Mouse (Mus musculus): Measurements from ENCODE around the gene Gm28374.
A peak's percentile ranks its signal among the peaks of the same experiment; 100 is the strongest.
"Not testable (repeated sequence)": the region's sequence is repeated elsewhere in the genome, so short reads cannot be mapped to it uniquely, and the experiment has no call there.

Gene Gm28374

GRCm38 (mm10) chr19:6082156-6082555 lies at the start of gene Gm28374:
Gene Gm28374 (minus strand): TSS chr19:6082256.
- DNase-seq (ENCODE audit: low spot score), result no peak

GRCm38 (mm10) chr19:6130414-6131128 lies 48.5 kb upstream of the Gm28374 start:
- DNase-seq (ENCODE audit: low spot score), result not testable (repeated sequence)

DNA sequence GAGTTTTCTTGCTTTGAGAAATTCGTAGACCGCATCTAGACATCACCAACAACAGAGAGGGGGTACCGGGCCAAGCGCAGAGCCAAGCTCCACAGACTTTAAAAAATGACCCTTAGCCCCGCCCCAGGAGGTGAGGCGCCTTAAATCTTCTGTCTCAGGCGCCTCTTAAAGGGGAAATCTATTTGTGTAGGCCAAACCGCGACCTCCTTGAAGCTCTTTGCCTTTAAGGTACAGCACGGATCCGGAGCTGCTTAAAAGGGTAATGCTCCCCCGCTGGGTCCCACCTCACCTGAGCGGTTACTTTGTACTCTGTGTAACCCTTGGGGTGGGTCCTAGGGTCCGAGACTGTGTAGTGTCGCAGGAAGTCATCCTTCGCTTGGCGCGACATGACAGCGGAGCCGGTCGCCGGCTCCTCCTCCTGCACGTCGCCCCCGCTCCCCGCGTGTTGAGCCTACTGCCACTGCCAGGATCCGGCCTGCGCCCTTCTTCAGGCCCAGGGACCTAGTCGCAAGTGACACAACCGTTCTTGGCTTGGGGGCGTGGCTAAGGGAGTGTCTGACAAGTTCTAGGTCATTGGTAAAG lies 45.8 kb upstream of the Gm28374 start, which contains the start of gene Snx15:
TSS of gene Snx15 (minus strand) at position 545 of the 582 bp plus-strand sequence.
- DNase-seq (ENCODE audit: low spot score), result peak; percentile 95

GRCm38 (mm10) chr19:6126789-6127580 lies 44.9 kb upstream of the Gm28374 start:
- no peak for DNase-seq (ENCODE audit: low spot score)

DNA sequence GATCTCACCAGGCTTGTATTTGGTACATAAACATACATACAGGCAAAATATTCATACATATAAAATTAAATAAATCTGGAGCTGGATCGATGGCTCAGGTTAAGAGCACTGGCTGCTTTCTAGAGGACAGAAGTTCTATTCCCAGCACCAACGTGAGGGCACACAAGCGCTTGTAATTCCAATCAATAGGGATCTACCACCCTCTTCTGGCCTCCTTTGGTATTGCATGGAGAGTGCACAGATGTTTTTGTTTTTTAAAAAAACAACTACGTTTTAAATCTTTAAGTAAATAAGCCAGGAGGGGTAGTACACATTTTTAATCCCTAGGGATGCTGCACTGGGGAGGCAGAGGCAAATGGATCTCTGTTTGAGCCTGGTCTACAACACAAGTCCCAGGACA lies 44.2 kb upstream of the Gm28374 start:
- peak; percentile 75 for DNase-seq (ENCODE audit: low spot score)

DNA sequence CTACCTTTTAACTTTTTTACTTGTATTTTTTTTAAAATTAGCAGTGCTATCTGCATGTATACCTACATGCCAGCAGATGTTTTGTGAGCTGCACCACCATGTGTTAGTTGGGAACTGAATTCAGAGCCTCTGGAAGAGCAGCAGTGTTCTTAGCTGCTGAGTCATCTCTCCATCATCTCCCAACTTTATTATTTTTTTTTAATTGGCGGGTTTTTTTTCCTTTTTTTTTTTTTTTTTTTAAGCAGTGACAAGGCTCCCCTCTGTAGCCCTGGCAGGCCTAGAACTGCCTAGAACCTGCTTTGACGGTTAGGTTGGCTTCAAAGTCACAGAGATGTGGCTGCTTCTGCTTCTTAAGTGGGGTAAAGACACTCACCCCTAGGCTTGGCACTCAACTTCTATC lies 42.8 kb upstream of the Gm28374 start:
- no peak for DNase-seq (ENCODE audit: low spot score)

GRCm38 (mm10) chr19:6123330-6123729 lies 41.3 kb upstream of the Gm28374 start:
- no peak for DNase-seq (ENCODE audit: low spot score)

- DNase-seq (ENCODE audit: low spot score), result no peak
Observed at GRCm38 (mm10) chr19:6121761-6122160, 39.7 kb upstream of the Gm28374 start.

GRCm38 (mm10) chr19:6118677-6119185 lies 36.7 kb upstream of the Gm28374 start:
- peak; percentile 65 for DNase-seq (ENCODE audit: low spot score)

- peak; percentile 90 for DNase-seq (ENCODE audit: low spot score)
Observed at GRCm38 (mm10) chr19:6117986-6118676, 36.1 kb upstream of the Gm28374 start, which contains the start of gene Sac3d1. Gene Sac3d1 (minus strand): TSS chr19:6118650.

GRCm38 (mm10) chr19:6117346-6117985 lies 35.4 kb upstream of the Gm28374 start:
- DNase-seq (ENCODE audit: low spot score), result no peak

DNA sequence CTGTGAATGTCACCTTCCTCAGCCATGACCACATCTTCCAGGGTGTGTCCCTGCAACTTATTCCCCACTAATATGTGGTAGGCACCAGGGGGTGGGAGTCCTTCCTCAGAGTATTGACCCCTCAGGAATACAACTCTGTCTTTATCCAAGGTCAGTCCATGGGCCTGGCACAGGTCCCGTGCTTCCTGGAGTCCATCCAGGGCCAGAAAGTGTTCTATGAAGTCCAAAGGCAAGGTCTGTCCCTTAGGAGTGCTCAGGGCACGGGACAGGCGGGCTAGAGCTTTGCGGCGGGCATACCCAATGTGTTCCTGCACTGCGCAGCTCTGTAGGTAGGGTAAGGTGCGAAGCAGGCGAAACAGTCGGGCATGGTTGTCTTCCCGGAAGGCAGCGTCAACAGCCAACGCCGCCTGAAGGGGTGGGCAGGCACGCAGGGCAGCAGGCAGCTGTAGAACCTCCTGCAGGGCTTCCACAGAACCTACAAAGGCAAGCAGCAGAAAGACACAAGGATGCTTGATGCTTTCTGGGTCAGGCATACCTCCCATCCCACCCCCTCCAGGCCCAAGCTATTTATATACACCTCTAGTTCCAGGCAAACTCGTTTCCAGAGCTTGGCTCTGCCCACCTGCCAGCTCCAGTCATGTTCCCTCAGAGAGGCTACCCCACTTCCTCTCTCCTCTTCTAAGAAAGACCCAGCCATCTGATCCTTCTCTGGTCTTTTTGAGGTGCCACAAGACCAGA lies 34.2 kb upstream of the Gm28374 start:
- no peak for DNase-seq (ENCODE audit: low spot score)

DNA sequence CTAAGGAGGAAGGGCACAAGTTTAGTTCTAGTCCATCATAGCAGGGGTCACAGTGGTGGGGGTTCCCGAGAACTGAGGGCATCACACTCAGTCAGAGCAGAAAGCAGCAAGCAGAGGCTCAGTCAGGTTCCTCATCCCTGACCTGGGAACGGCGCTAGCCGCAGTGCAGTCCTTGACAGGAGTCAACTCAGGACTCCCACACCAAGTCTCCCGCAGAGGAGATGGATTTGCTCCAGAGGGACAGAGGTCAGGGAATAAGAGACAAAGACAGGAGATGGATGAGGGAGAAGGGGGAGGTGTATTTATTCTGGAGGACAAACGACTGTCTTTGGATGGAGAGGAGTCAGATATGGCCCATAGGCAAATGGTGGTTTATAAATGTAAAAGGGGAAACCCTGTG lies 31.1 kb upstream of the Gm28374 start:
- DNase-seq (ENCODE audit: low spot score), result peak; percentile 40

GRCm38 (mm10) chr19:6105586-6105985 lies 23.5 kb upstream of the Gm28374 start, which contains the start of gene Naaladl1:
Gene Naaladl1 (plus strand): TSS chr19:6105782.
- DNase-seq (ENCODE audit: low spot score), result no peak

GRCm38 (mm10) chr19:6104476-6104875 lies 22.4 kb upstream of the Gm28374 start:
- no peak for DNase-seq (ENCODE audit: low spot score)

- DNase-seq (ENCODE audit: low spot score), result no peak
Observed at GRCm38 (mm10) chr19:6102169-6102853, 20.3 kb upstream of the Gm28374 start.

DNA sequence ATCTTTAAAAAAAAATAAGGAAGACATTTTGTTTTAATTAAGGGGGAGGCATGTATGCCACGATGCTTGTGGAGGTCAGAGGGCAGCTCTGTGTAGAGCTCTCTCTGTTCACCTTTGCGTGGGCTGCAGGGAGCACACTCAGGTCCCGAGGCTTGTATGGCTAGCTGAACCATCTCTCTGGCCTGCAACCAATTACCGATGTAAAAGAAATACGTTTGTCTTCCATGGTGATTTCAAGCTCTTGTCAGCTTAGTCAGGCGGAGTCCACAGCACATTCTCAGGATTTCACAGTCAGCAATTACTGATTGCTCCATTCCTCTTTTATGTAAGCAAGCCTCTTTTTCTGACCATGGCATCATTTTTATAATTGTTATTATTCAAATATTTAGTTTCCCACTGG lies 19.1 kb upstream of the Gm28374 start:
- DNase-seq (ENCODE audit: low spot score), result no peak

DNA sequence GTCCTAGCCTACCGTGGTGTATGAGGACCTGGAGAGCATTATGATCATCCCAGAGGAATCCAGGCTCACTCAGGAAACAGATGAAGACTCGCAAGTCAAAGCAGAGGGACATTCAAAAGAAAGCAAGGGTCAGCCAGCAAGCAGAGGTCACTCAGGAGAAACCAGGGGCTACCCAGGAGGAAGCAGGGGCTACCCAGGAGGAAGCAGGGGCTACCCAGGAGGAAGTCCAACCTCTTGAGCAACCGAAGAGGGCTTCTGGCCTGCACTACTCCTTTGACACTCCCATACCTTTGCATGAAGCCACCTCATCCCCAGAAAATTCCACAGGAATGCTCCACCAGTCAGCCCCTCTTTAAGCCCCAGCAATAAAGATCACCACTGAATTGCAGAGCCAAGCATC lies 15.8 kb upstream of the Gm28374 start:
- no peak for DNase-seq (ENCODE audit: low spot score)

GRCm38 (mm10) chr19:6094119-6094518 lies 12.1 kb upstream of the Gm28374 start, which contains the start of gene AC131692.1:
Gene AC131692.1 (plus strand): TSS chr19:6094419.
- DNase-seq (ENCODE audit: low spot score), result no peak

- no peak for DNase-seq (ENCODE audit: low spot score)
Observed at GRCm38 (mm10) chr19:6088841-6089240, 6.8 kb upstream of the Gm28374 start.
